Mouse (Mus musculus) heart, postnatal 0 days (tissue): Measurements from ENCODE around the gene 4833439L19Rik.

Experiments used
- CTCF ChIP-seq: IDR thresholded peaks from 2 replicates; pipeline ENCODE4 v1.5.1; 2016; ENCODE audit warnings: antibody characterized with exemption, control low read depth, low read depth
- EP300 ChIP-seq: IDR thresholded peaks from 2 replicates; pipeline ENCODE4 v1.6.1; 2016; ENCODE audit warnings: antibody characterized with exemption, low read depth

DNA sequence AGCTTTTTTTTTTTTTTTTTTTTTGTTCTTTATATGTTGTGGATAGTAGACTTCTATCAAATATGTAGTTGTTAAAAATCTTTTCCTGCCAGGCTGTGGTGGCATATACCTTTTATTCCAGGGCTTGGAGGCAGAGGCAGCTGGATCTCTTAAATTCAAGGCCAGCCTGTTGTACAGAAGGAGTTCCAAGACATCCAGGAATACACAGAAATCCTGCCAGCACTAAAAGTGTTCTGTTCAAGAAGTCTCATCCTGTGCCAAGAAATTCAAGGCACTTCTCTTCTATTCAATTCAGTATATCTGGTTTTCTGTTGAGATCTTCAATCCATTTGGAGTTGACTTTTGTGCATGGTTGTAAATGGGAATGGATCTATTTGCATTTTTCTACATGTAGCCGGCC lies 59.3 kb downstream of the 4833439L19Rik start:
- TF ChIP-seq CTCF (no peak), EP300 (no peak)
